Mouse (Mus musculus) G1E-ER4 (cell line): Measurements from ENCODE around the gene Fastk. TPM values are rescaled to one million over a fixed set of nuclear protein-coding genes. Genes with fewer than 3 reads are reported as not detected.

Experiments used
- GATA1 ChIP-seq: IDR thresholded peaks from one replicate; pipeline ENCODE4 v1.8.0; 2012; ENCODE audit warnings: low read length, inconsistent platforms
- polyA plus RNA-seq: library from polyadenylated mRNA; stranded (reverse); fragments of >175 nt; gene quantifications from 2 replicates; pipeline ENCODE4 v1.2.3, GENCODE M21; 2012

Gene Fastk
- polyA plus RNA-seq, 1 experiment: 347 TPM

- no peak for TF ChIP-seq GATA1
Observed at GRCm38 (mm10) chr5:24470600-24470999, 25.5 kb upstream of the Fastk start.

- no peak for TF ChIP-seq GATA1
Observed at GRCm38 (mm10) chr5:24466762-24467161, 21.7 kb upstream of the Fastk start.

DNA sequence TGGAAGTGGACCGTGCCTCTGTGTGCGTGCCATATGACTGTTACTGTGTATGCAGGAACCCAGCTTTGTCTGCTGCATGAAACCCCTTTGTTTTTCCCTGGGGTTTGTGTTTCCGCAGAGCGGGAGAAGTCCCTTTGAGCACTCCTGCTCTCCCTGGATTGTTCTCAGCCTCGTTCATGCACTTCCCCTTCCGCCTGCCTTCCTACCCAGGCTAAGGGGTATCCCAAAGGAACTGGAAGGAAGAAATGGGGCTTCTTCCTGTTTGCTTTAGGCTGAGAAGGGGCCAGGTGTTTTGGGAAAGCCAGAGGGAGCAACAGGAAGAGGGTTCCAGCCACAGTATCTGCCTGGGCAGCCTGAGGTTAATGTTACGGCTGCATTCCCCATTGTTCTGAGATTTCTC, 10.5 kb upstream of the Fastk start:
- no peak for TF ChIP-seq GATA1

DNA sequence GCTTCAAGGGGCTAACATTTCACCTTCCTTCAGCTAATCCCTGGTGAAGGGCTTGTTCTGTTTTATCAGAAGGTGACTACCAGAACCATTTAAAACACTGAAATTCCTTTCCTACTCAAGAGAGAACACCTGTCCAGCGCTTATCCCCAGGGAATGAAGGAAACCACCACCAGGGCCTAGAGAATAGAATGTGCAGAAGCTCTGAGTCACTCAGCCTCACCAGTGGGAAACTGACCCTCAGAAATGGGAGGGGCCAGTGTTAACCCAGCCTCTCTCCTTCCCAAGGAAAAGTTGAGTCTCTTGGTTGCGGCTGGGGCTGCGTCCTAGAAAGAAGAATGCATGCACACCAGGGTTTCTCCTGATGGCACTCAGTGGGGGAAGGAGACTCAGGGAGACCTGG, 10.0 kb upstream of the Fastk start:
- TF ChIP-seq GATA1: no peak

GRCm38 (mm10) chr5:24453985-24454303, 8.9 kb upstream of the Fastk start:
- TF ChIP-seq GATA1: no peak

DNA sequence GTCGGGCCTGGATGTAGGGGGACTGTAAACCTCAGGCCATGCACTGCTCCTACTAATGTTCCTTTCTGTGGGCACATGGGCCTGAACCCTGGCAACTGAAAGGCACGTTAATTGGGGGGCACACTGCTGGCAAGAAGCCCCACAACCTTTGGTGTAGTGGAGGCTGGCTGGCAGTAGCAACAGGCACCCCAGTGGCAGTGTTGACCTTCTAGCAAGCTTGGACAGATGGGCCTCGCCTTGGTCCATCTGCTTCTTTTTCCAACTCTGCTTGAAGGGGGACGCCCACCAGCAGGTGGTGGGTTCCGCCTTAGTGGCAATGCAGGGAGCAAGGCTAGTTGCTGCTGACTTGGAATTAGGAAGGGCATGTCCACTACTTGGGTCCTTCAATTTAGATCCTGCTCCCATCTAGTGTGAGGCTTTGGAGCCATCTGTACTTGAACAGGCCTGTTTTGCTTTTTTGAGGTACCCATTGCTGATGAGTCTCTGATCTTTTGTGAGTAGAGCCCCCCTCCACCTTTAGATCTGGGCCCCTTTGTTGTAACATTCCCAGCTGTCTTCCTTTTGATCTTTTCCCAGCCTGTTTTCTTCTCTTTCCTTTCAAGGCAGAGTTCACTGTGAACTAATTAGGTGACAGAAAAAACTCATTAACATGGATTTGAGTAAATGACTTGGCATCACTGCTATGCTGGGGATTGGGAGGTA, 8.3 kb upstream of the Fastk start:
- TF ChIP-seq GATA1: no peak

DNA sequence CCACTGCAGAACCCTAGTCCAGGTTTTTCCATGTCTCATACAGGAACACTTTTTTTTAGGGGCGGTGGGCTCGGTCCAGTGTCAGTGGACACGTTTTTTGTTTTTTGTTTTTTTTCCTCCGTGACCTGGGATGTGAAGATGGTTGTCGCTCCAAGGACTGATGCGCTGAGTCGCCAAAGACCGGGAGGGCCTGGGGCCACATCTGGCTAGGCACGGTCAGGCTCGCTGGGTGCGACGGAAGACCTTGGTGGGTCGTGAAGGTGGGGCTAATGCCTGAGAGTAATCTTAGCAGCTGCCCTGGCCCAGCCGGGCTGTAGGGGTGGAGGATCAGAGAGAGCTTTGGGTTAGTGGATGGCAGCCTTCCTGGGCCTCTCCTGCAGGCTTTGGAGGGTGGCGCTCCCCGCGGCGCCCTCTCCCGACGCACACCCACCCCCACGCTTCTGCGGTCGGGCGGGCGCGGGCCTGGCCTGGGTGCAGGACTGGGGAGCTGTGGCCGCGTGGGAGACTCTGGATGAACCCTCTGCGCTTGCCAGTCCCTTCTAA, 7.7 kb upstream of the Fastk start:
- no peak for TF ChIP-seq GATA1

DNA sequence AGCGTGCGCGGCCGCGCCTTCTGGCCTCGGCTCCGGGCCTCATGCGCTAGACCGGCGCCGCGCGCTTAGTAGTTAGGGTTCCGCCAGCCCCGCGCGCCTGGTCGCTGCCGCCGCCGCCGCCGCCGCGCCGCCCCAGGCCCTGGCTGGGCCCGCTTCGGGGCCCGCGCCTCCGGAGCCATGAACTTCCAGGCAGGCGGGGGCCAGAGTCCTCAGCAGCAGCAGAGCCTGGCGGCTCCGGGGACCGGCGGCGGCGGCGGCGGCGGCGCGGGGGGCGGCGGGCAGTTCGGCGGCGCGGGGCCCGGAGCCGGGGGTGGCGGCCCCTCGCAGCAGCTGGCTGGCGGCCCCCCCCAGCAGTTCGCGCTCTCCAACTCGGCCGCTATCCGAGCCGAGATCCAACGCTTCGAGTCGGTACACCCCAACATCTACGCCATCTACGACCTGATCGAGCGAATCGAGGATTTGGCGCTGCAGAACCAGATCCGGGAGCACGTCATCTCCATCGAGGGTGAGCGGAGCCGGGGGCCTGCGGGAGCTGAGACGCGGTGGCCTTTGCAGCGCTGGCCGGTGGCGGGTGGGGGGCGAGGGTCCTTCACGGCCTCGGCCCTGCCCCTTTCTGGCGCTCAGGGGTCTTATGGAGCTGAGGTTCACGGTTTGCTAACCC, 7.1 kb upstream of the Fastk start, which contains the start of gene Agap3:
Gene Agap3 (plus strand): TSS at position 148 of the 661 bp plus-strand sequence.
- TF ChIP-seq GATA1: no peak

DNA sequence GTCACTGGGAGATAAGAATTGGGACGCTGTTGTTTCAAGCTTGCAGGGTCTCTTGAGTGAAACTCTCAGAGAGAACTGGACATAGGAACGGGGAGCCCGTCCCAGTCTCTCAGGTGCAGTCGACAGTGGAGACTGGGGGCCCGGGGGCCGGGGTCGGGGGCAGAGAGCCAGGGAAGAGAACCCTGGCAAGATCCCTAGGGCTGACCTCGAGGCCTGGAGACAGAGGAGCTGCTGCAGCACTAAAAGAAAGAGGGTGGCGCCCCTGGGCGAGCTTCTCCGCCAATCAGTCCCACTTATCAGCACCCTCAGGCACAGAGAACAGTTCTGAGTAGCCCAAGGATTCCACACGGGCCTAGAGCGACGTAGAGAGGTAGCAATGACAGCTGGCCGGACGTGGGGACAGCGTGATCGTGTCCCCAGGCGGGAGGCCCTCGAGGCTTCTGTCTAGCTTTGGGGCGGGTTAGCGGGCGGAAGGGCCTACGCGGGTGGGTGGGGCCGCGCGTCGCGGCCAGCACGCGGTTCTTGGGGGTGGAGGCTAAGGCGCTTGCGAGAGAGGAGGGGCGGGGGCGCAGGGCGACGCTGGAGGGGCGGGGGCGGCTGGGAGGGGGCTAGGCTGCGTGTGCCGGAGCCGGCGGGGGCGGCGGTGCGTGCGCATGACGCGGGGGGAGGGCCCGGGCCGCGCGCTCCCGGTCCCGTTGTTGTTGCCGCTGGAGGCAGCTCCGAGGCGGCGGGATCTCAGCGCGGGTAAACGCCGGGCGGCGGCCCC, 6.4 kb upstream of the Fastk start:
- no peak for TF ChIP-seq GATA1

GRCm38 (mm10) chr5:24447624-24448298, 2.7 kb upstream of the Fastk start, which contains the start of gene Tmub1:
Gene Tmub1 (minus strand): TSS chr5:24447854.
- no peak for TF ChIP-seq GATA1

- TF ChIP-seq GATA1: no peak
Observed at GRCm38 (mm10) chr5:24446630-24447029, 1.5 kb upstream of the Fastk start.

DNA sequence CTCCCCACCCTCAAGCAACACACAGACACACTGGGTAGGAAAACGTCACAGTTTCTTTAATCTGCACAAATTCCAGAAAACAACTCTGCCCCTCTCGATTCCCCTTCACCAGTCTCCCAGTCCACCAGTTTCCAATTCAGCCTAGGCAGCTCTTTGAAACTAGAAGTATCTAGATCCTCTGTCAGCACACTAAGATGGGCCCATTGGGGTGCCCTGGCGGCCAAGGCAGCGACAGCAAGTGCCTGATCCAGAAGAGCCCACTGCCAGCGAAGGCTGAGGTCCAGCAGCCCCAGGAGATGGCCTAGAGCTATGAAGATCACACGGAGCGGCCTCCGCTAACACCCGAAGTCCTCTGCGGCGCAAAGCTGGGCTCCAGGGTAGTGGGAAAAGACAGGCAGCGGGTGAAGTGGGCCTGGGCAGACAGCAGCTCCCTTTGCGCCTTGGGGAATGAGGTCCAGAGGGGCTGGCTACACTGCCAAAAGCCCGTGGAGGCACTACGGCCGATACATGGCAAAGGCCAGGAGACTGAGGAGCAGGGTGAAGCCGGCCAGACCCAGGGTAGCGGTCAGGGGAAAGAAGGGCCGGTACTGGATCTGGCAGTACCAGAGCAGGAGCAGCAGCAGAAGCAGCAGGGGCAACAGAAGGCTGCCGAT, 467 bp upstream of the Fastk start:
- TF ChIP-seq GATA1: no peak

DNA sequence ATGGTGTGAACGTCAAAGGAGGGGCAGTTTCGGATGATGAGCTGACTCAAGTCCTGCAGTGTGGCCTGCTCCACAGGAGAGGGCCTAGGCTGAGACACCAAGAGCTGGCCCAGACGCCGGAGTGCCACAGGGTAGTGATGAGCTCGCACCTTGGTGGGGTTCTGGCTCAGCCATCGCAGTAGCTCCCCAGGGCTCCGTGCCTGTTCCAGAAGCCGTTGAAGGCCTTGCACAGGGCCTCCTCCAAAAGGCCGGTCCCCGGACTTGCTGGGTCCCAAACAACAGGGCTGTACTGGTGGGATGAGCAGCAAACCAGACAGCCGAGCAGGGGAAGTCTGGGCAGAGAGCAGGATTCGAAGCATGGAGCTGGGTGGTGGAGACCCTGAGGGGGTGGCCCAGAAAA, 1.2 kb downstream of the Fastk start:
- no peak for TF ChIP-seq GATA1

GRCm38 (mm10) chr5:24443204-24443603, 1.9 kb downstream of the Fastk start:
- TF ChIP-seq GATA1: no peak

DNA sequence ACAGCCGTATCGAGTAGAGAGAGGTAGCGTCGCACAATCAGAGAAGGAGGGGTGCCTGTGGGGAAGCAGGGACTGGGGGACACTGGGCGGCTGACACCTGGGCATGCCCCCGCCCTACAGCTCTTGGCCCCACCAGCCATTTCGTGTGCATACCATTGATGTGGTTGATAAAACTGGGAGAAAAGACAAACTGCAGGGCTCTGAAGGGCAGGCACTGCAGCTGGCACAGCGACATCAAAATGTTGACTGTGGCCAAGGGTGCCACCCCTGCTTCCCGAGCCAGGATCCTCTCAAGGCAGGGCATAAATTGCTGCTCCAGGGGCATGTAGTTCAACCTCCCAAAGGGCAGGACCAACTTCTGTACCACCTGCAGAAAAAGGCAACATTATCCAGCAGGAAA, 3.1 kb downstream of the Fastk start:
- no peak for TF ChIP-seq GATA1
